Mouse (Mus musculus) adrenal gland, postnatal 10 days (tissue): ENCODE data around the gene Senp3. TPM values are rescaled to one million over a fixed set of nuclear protein-coding genes. Genes with fewer than 3 reads are reported as not detected.
"Not testable (repeated sequence)": the region's sequence is repeated elsewhere in the genome, so short reads cannot be mapped to it uniquely, and the experiment has no call there.

Source experiments
- DNase-seq: peaks from one replicate; pipeline ENCODE4 v3.0.0; 2021; ENCODE audit warnings: mixed read lengths
- total RNA-seq, 2 experiments: library from RNA; stranded (reverse); gene quantifications; 2 replicates each; pipeline ENCODE4 v1.2.3; 2021

Gene Senp3
- total RNA-seq, 2 experiments from 2014 or later = 62.6 to 76.3 TPM

GRCm38 (mm10) chr11:69704613-69705010 is 22.7 kb upstream of the Senp3 start:
- no peak for DNase-seq

GRCm38 (mm10) chr11:69703814-69704612 is 22.1 kb upstream of the Senp3 start:
- no peak for DNase-seq

- not testable (repeated sequence) for DNase-seq
Observed at GRCm38 (mm10) chr11:69703381-69703780, 21.5 kb upstream of the Senp3 start.

GRCm38 (mm10) chr11:69702886-69703285 is 21.0 kb upstream of the Senp3 start:
- not testable (repeated sequence) for DNase-seq

GRCm38 (mm10) chr11:69699595-69699994 is 17.7 kb upstream of the Senp3 start:
- DNase-seq = no peak

GRCm38 (mm10) chr11:69698574-69698973 is 16.7 kb upstream of the Senp3 start:
- DNase-seq = no peak

GRCm38 (mm10) chr11:69697396-69697795 is 15.5 kb upstream of the Senp3 start:
- no peak for DNase-seq

GRCm38 (mm10) chr11:69695361-69696181 is 13.7 kb upstream of the Senp3 start, which contains the start of the genes Tnfsf12 and Tnfsfm13:
Gene Tnfsf12, minus strand, starts transcription at chr11:69695849.
Gene Tnfsfm13, minus strand, starts transcription at chr11:69696098.
- peak; percentile 82 for DNase-seq

- DNase-seq = no peak
Observed at GRCm38 (mm10) chr11:69695046-69695360, 13.1 kb upstream of the Senp3 start.

- DNase-seq = no peak
Observed at GRCm38 (mm10) chr11:69693421-69693965, 11.6 kb upstream of the Senp3 start.

GRCm38 (mm10) chr11:69692863-69693262 is 11.0 kb upstream of the Senp3 start:
- DNase-seq = no peak

- DNase-seq = no peak
Observed at GRCm38 (mm10) chr11:69692196-69692811, 10.4 kb upstream of the Senp3 start.

GRCm38 (mm10) chr11:69689891-69690290 is 8.0 kb upstream of the Senp3 start:
- no peak for DNase-seq

GRCm38 (mm10) chr11:69687061-69687460 is 5.2 kb upstream of the Senp3 start:
- no peak for DNase-seq

- DNase-seq = peak; percentile 80
Observed at GRCm38 (mm10) chr11:69686377-69686776, 4.5 kb upstream of the Senp3 start.

GRCm38 (mm10) chr11:69685526-69686148 is 3.8 kb upstream of the Senp3 start, which contains the start of gene Tnfsf13:
Gene Tnfsf13, minus strand, starts transcription at chr11:69685784.
- peak; percentile 83 for DNase-seq

GRCm38 (mm10) chr11:69684936-69685335 is 3.1 kb upstream of the Senp3 start:
- peak; percentile 20 for DNase-seq

GRCm38 (mm10) chr11:69684128-69684745 is 2.4 kb upstream of the Senp3 start:
- no peak for DNase-seq

- no peak for DNase-seq
Observed at GRCm38 (mm10) chr11:69683576-69683975, 1.7 kb upstream of the Senp3 start.

- peak; percentile 93 for DNase-seq
Observed at GRCm38 (mm10) chr11:69682840-69683533, 1.1 kb upstream of the Senp3 start.
